Mouse (Mus musculus) hindbrain, embryonic 14.5 days (tissue): ENCODE measurements at regions not wholly inside any gene's neighbourhood (a gene's known extent, or its start where the extent isn't known, plus 50 kb on each side); places are given as distances from the start of the nearest gene placed in this dataset.

ENCODE experiments used
- ATAC-seq: fragments of 200-750 bp; cut with Nextera tagmentation; 2 replicates; pipeline ENCODE4 v1.8.0; 2017; ENCODE audit warnings: moderate number of reproducible peaks, mild to moderate bottlenecking, moderate TSS enrichment, moderate library complexity; ENCODE audit not compliant: low FRiP score
- DNase-seq: peaks from one replicate; pipeline ENCODE4 v3.0.0-alpha.2; 2015; ENCODE audit warnings: low spot score
- H3K27ac ChIP-seq: fragments of 300-500 bp; sonication (generic); 2 replicates; pipeline ENCODE4 v1.5.1; 2014; ENCODE audit warnings: mild to moderate bottlenecking, moderate library complexity
- H3K27me3 ChIP-seq: fragments of 300-500 bp; sonication (generic); 2 replicates; pipeline ENCODE4 v1.6.1; 2014; ENCODE audit warnings: mild to moderate bottlenecking, low read length, mixed read lengths; ENCODE audit not compliant: control insufficient read depth, insufficient read depth
- H3K36me3 ChIP-seq: fragments of 300-500 bp; sonication (generic); replicated peaks from 2 replicates; pipeline ENCODE4 v1.6.1; 2014; ENCODE audit not compliant: control insufficient read depth, insufficient read depth
- H3K4me1 ChIP-seq: fragments of 300-500 bp; sonication (generic); replicated peaks from 2 replicates; pipeline ENCODE4 v1.6.1; 2014; ENCODE audit warnings: antibody characterized with exemption, low read length, mixed read lengths; ENCODE audit not compliant: control insufficient read depth, insufficient read depth
- H3K4me2 ChIP-seq: fragments of 300-500 bp; sonication (generic); replicated peaks from 2 replicates; pipeline ENCODE4 v1.6.1; 2014; ENCODE audit warnings: mild to moderate bottlenecking, moderate library complexity
- H3K4me3 ChIP-seq: fragments of 300-500 bp; sonication (generic); replicated peaks from 2 replicates; pipeline ENCODE4 v1.5.1; 2014; ENCODE audit warnings: mild to moderate bottlenecking, low read length
- H3K9ac ChIP-seq: fragments of 300-500 bp; sonication (generic); 2 replicates; pipeline ENCODE4 v1.6.1; 2014
- H3K9me3 ChIP-seq: fragments of 300-500 bp; sonication (generic); 2 replicates; pipeline ENCODE4 v1.6.1; 2016; ENCODE audit warnings: low read length; ENCODE audit not compliant: control insufficient read depth
- WGBS: fragments of 180-500 bp; shearing (Covaris S2); extraction: QIAGEN DNeasy Blood & Tissue Kit; methylation state at CpG from one replicate; pipeline ENCODE4 v1.1.7; 2014; 5-methylcytosine and 5-hydroxymethylcytosine counted together

- Histone ChIP-seq H3K9me3 (no peaks in the 10 kb centered on the region), H3K9ac (no peak overlapping the region), H3K4me3 (no peak overlapping the region), H3K27me3 (no peaks in the 10 kb centered on the region), H3K36me3 (no peaks in the 10 kb centered on the region), H3K4me2 (no peak overlapping the region), H3K27ac (0 out of 2 replicates have a peak overlapping the region, but pooled peaks have one; percentile 23), H3K4me1 (no peaks in the 10 kb centered on the region)
- WGBS = 47% methylated on average over 9 of the region's 9 CpGs
- ATAC-seq (peak; percentile 70; the same call in 1 of the 2 replicates), DNase-seq (no peak)
Measured at GRCm38 (mm10) chr12:26115339-26115912, 299.6 kb downstream of the Rnf144a start.

GRCm38 (mm10) chr12:26112166-26113019 is 302.7 kb downstream of the Rnf144a start:
- Histone ChIP-seq H3K4me3 (no peak overlapping the region), H3K27me3 (no peaks in the 10 kb centered on the region), H3K4me2 (no peak overlapping the region), H3K4me1 (no peaks in the 10 kb centered on the region), H3K9ac (no peak overlapping the region), H3K9me3 (no peaks in the 10 kb centered on the region), H3K36me3 (no peaks in the 10 kb centered on the region), H3K27ac (peak overlapping the region; percentile 28; the same call in 1 of the 2 replicates)
- 63% methylated on average over 8 of the region's 8 CpGs for WGBS
- DNase-seq = peak; percentile 71
- peak; percentile 79; the same call in 1 of the 2 replicates for ATAC-seq

- no peak overlapping the region for H3K4me3 ChIP-seq
- H3K9ac ChIP-seq = no peak overlapping the region
- no peak overlapping the region for H3K27ac ChIP-seq
- DNase-seq (no peak), ATAC-seq (no peak)
- H3K4me2 ChIP-seq = no peak overlapping the region
- no peaks in the 10 kb centered on the region for H3K27me3 ChIP-seq
- no peaks in the 10 kb centered on the region for H3K36me3 ChIP-seq
- H3K4me1 ChIP-seq = no peaks in the 10 kb centered on the region
- WGBS = 92% methylated on average over 6 of the region's 6 CpGs
- no peaks in the 10 kb centered on the region for H3K9me3 ChIP-seq
Measured at GRCm38 (mm10) chr12:26109866-26110265, 305.2 kb downstream of the Rnf144a start.

GRCm38 (mm10) chr12:26104372-26104771 is 310.7 kb downstream of the Rnf144a start:
- whole genome bisulfite sequencing = 91% methylated on average over 3 of the region's 3 CpGs
- no peak overlapping the region for H3K4me3 ChIP-seq

GRCm38 (mm10) chr12:26102384-26102783 is 312.7 kb downstream of the Rnf144a start:
- H3K27ac ChIP-seq = no peak overlapping the region
- no peaks in the 10 kb centered on the region for H3K9me3 ChIP-seq
- H3K27me3 ChIP-seq = no peaks in the 10 kb centered on the region
- H3K36me3 ChIP-seq = no peaks in the 10 kb centered on the region
- no peak overlapping the region for H3K9ac ChIP-seq
- no peaks in the 10 kb centered on the region for H3K4me1 ChIP-seq
- H3K4me2 ChIP-seq = no peak overlapping the region
- H3K4me3 ChIP-seq = no peak overlapping the region
- no peak for DNase-seq
- no peak for ATAC-seq
- WGBS = 93% methylated on average over 4 of the region's 4 CpGs

More at GRCm38 (mm10) chr12:26104372-26104771, 310.7 kb downstream of the Rnf144a start:
- Histone ChIP-seq H3K4me2 (no peak overlapping the region), H3K9ac (no peak overlapping the region), H3K36me3 (no peaks in the 10 kb centered on the region), H3K27me3 (no peaks in the 10 kb centered on the region), H3K4me1 (no peaks in the 10 kb centered on the region), H3K9me3 (no peaks in the 10 kb centered on the region), H3K27ac (no peak overlapping the region)
- ATAC-seq (no peak), DNase-seq (no peak)

- Histone ChIP-seq H3K27ac (no peak overlapping the region), H3K36me3 (no peaks in the 10 kb centered on the region), H3K9me3 (no peaks in the 10 kb centered on the region), H3K4me1 (no peaks in the 10 kb centered on the region), H3K4me2 (no peak overlapping the region), H3K4me3 (no peak overlapping the region), H3K27me3 (no peaks in the 10 kb centered on the region), H3K9ac (no peak overlapping the region)
- 79% methylated on average over 2 of the region's 2 CpGs for WGBS
- ATAC-seq = no peak
- DNase-seq = no peak
Measured at GRCm38 (mm10) chr12:26100140-26100539, 314.9 kb downstream of the Rnf144a start.

- Histone ChIP-seq H3K36me3 (no peaks in the 10 kb centered on the region), H3K4me1 (no peaks in the 10 kb centered on the region), H3K27ac (no peak overlapping the region), H3K9ac (no peak overlapping the region), H3K9me3 (no peaks in the 10 kb centered on the region), H3K27me3 (no peaks in the 10 kb centered on the region), H3K4me2 (no peak overlapping the region), H3K4me3 (no peak overlapping the region)
- DNase-seq (no peak), ATAC-seq (no peak)
- 94% methylated on average over 5 of the region's 5 CpGs for WGBS
Measured at GRCm38 (mm10) chr12:26099176-26099575, 315.9 kb downstream of the Rnf144a start.

- ATAC-seq = no peak
- Histone ChIP-seq H3K36me3 (no peaks in the 10 kb centered on the region), H3K4me3 (no peak overlapping the region), H3K4me2 (no peak overlapping the region), H3K9me3 (no peaks in the 10 kb centered on the region), H3K27ac (no peak overlapping the region), H3K9ac (no peak overlapping the region), H3K27me3 (no peaks in the 10 kb centered on the region), H3K4me1 (no peaks in the 10 kb centered on the region)
- no peak for DNase-seq
- 72% methylated on average over 5 of the region's 5 CpGs for WGBS
Measured at GRCm38 (mm10) chr12:26092311-26092710, 322.7 kb downstream of the Rnf144a start.

- DNase-seq (no peak), ATAC-seq (no peak)
- WGBS = 87% methylated on average over 3 of the region's 3 CpGs
- Histone ChIP-seq H3K4me1 (no peaks in the 10 kb centered on the region), H3K9me3 (no peaks in the 10 kb centered on the region), H3K4me3 (no peak overlapping the region), H3K9ac (no peak overlapping the region), H3K27ac (no peak overlapping the region), H3K36me3 (no peaks in the 10 kb centered on the region), H3K4me2 (no peak overlapping the region), H3K27me3 (no peaks in the 10 kb centered on the region)
Measured at GRCm38 (mm10) chr12:26091865-26092264, 323.2 kb downstream of the Rnf144a start.
